Mouse (Mus musculus) gastrocnemius, postnatal 25 days (tissue): ENCODE results near the gene Aym1. TPM values are rescaled to one million over a fixed set of nuclear protein-coding genes. Genes with fewer than 3 reads are reported as not detected.

Source experiments
- microRNA-seq, 2 experiments: library from miRNA; unstranded; fragments of <30 nt; microRNA quantifications; one replicate each; pipeline ENCODE4 v1.2.0; 2021; ENCODE audit warnings: borderline replicate concordance in 2 of 2
- total RNA-seq, 2 experiments: library from RNA; stranded (reverse); gene quantifications; 1 replicate in 1 of 2; 2 replicates in 1 of 2; pipeline ENCODE4 v1.2.3; 2021

Aym1 gene
- total RNA-seq, 2 experiments from 2014 or later, result not detected

Small RNAs within 50 kb of the gene (microRNA-seq; reads per million reads assigned to microRNA genes)
- gene Mir7229 (0 reads per million in 2 experiments), gene Mir7230 (0 reads per million in 2 experiments)

Other genes with a start within 250 kb of the Aym1 start
- gene 2900026A02Rik, start 136.1 kb upstream of the Aym1 start, total RNA-seq, result 10 to 100 TPM; 25.7 to 28.0 TPM
- gene Tmem211, start 130.4 kb upstream of the Aym1 start, total RNA-seq, result not detected
- gene Sgsm1, start 46.5 kb upstream of the Aym1 start, total RNA-seq, result under 1 TPM; 0.13 to 0.67 TPM
- gene Wscd2, start 133.0 kb downstream of the Aym1 start, total RNA-seq, result under 1 TPM; 0.31 to 0.46 TPM